7 mouse cellular contexts compared by ENCODE assay signal in the genomic region with DNA sequence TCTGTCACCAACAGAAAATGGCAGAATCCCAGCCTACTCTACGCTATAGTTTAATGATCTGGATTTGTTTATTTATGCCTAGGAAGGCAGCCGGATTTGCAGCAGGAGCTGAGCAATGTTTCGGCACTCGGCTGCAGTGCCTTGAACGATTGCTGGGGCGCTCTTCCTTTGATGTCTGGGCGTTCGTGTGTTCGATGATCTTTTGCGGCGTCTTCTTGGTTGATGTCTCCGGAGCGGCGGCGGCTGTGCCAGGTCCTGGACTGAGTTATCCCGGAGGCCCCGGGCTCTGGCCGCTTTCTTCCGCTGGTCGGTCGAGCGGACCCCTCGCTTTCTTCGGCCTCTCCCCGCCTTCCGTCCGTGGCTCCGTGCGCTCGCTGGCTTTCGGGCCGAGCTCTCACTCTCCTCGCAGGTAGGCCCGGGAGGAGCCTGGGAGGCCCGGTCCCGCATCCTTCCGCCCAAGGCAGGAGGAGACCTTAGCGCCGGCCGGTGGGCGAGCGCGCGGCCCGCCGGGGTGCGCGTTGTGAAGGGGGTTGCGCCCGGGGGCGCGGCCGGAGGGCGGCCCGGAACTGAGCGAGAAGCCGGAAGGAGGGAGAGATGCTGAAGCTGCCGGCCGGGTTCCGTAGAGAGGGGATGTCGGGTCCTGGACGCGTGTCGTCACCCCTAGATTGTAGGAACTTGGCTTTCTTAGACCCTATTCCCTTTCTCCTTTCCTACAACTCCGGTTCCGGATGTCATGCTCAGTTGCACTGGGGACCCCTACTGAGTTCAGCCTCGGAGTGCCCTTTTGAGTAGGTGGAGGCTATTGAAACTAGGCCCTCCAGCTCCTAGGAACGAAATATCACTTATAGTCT. TPM values are rescaled to one million over a fixed set of nuclear protein-coding genes. Genes with fewer than 3 reads are reported as not detected.
A peak's percentile ranks its signal among the peaks of the same experiment; 100 is the strongest.
DNase-seq lines count a peak whose midpoint lies in the region; ATAC-seq lines count a peak whose summit lies in the region.

Ambra1 (plus strand) TSS at position 164 of the 851 bp plus-strand sequence.

- no peaks in the 10 kb centered on the region for H3K36me3 ChIP-seq in embryonic facial prominence, embryonic 11.5 days (replicated peaks; ENCODE audit: control insufficient read depth, insufficient read depth, low read depth, low read length)
- no peaks in the 10 kb centered on the region for H3K36me3 ChIP-seq in limb, embryonic 11.5 days (ENCODE audit: control insufficient read depth, insufficient read depth, low read length)
- H3K36me3 ChIP-seq in midbrain, embryonic 14.5 days (ENCODE audit: control insufficient read depth, insufficient read depth, low read length): no peaks in the 10 kb centered on the region

- peak within 1 kb of the TSS; percentile 88 for H3K4me3 ChIP-seq in embryonic facial prominence, embryonic 11.5 days (ENCODE audit: low read depth, low read length)
- peak within 1 kb of the TSS; percentile 95 for H3K4me3 ChIP-seq in limb, embryonic 11.5 days (ENCODE audit: low read depth, low read length)
- H3K4me3 ChIP-seq in midbrain, embryonic 14.5 days (replicated peaks; ENCODE audit: low read depth, low read length): peak within 1 kb of the TSS; percentile 99

- WGBS in embryonic facial prominence, embryonic 11.5 days: under 1% methylated on average over 68 of the region's 68 CpGs
- under 1% methylated on average over 65 of the region's 68 CpGs for WGBS in limb, embryonic 11.5 days
- WGBS in midbrain, embryonic 14.5 days: under 1% methylated on average over 66 of the region's 68 CpGs

- H3K27ac ChIP-seq in embryonic facial prominence, embryonic 11.5 days (replicated peaks; ENCODE audit: low read depth, low read length): peak within 1 kb of the TSS; percentile 79
- peak within 1 kb of the TSS; percentile 83 for H3K27ac ChIP-seq in limb, embryonic 11.5 days (replicated peaks; ENCODE audit: low read depth, low read length)
- H3K27ac ChIP-seq in midbrain, embryonic 14.5 days (replicated peaks; ENCODE audit: low read depth, low read length): peak within 1 kb of the TSS; percentile 94

- peak within 1 kb of the TSS; percentile 93 for H3K9ac ChIP-seq in embryonic facial prominence, embryonic 11.5 days (replicated peaks; ENCODE audit: low read length)
- peak within 1 kb of the TSS; percentile 90 for H3K9ac ChIP-seq in limb, embryonic 11.5 days (ENCODE audit: low read length)
- H3K9ac ChIP-seq in midbrain, embryonic 14.5 days (replicated peaks; ENCODE audit: low read length): peak within 1 kb of the TSS; percentile 97

- no peaks in the 10 kb centered on the region for H3K27me3 ChIP-seq in embryonic facial prominence, embryonic 11.5 days (ENCODE audit: control insufficient read depth, insufficient read depth, low read length)
- H3K27me3 ChIP-seq in limb, embryonic 11.5 days (ENCODE audit: control insufficient read depth, insufficient read depth, low read length): no peaks in the 10 kb centered on the region
- no peaks in the 10 kb centered on the region for H3K27me3 ChIP-seq in midbrain, embryonic 14.5 days (ENCODE audit: control insufficient read depth, insufficient read depth, low read length)

- H3K4me2 ChIP-seq in embryonic facial prominence, embryonic 11.5 days (ENCODE audit: low read depth, low read length): peak within 1 kb of the TSS; percentile 45
- peak within 1 kb of the TSS; percentile 50 for H3K4me2 ChIP-seq in limb, embryonic 11.5 days (ENCODE audit: low read depth, severe bottlenecking)
- peak within 1 kb of the TSS; percentile 68 for H3K4me2 ChIP-seq in midbrain, embryonic 14.5 days (ENCODE audit: low read length)

- H3K4me1 ChIP-seq in embryonic facial prominence, embryonic 11.5 days (ENCODE audit: control insufficient read depth, insufficient read depth, low read length): no peaks in the 10 kb centered on the region
- H3K4me1 ChIP-seq in limb, embryonic 11.5 days (ENCODE audit: control insufficient read depth, insufficient read depth, low read length): no peaks in the 10 kb centered on the region
- H3K4me1 ChIP-seq in midbrain, embryonic 14.5 days (ENCODE audit: control insufficient read depth, insufficient read depth, low read length): 0 out of 2 replicates have a peak, but pooled peaks cover 3% of the 10 kb centered on the region

- ATAC-seq in embryonic facial prominence, embryonic 11.5 days (replicated peaks; ENCODE audit: insufficient number of reproducible peaks, low FRiP score, low TSS enrichment, low read depth): peak; percentile 83
- ATAC-seq in limb, embryonic 11.5 days (ENCODE audit: insufficient number of reproducible peaks, low FRiP score, low TSS enrichment, low read depth): peak; percentile 80
- ATAC-seq in midbrain, embryonic 14.5 days (ENCODE audit: low FRiP score, low TSS enrichment): peak; percentile 89

- H3K9me3 ChIP-seq in embryonic facial prominence, embryonic 11.5 days (replicated peaks; ENCODE audit: control insufficient read depth, low read length): no peaks in the 10 kb centered on the region
- no peaks in the 10 kb centered on the region for H3K9me3 ChIP-seq in limb, embryonic 11.5 days (ENCODE audit: control insufficient read depth, low read length)
- H3K9me3 ChIP-seq in midbrain, embryonic 14.5 days (ENCODE audit: control insufficient read depth, low read length): no peaks in the 10 kb centered on the region

- DNase-seq in adrenal gland, postnatal 14 days: peak; percentile 89
- peak; percentile 96 for DNase-seq in embryonic facial prominence, embryonic 11.5 days (ENCODE audit: low spot score)
- DNase-seq in heart, adult 11 months: peak; percentile 98
- DNase-seq in kidney, adult 18-20 months: peak; percentile 87
- peak; percentile 91 for DNase-seq in limb, embryonic 11.5 days (ENCODE audit: low spot score)
- DNase-seq in midbrain, embryonic 14.5 days: peak; percentile 96
- peak; percentile 55 to 78 for DNase-seq in spleen, adult 18-20 months

RNA-seq across cellular contexts. Expression of gene Ambra1, which starts in this region (rescaled TPM):
- 31.9 and 35.0 TPM in 2 replicates for total RNA-seq in adrenal gland, postnatal 14 days (2021)
- 16.8 and 18.3 TPM in 2 replicates for polyA plus RNA-seq in embryonic facial prominence, embryonic 11.5 days (2014; fragmentation: Nextera tagmentation; extraction: Ambion mirVana)
- polyA plus RNA-seq in limb, embryonic 11.5 days (2014; fragmentation: Nextera tagmentation; extraction: Ambion mirVana): 18.6 and 21.1 TPM in 2 replicates
- 22.8 and 26.3 TPM in 2 replicates for polyA plus RNA-seq in midbrain, embryonic 14.5 days (2014; fragmentation: Nextera tagmentation; extraction: Ambion mirVana)

Comparison
In these comparisons a context has a peak if more than half of its experiments do, and no peak if none do; other contexts are left out.
1. Peak in every context shown above with its lines: DNase-seq, ATAC-seq, H3K4me3 ChIP-seq and H3K27ac ChIP-seq.